Mouse (Mus musculus): ENCODE measurements at regions not wholly inside any gene's neighbourhood (a gene's known extent, or its start where the extent isn't known, plus 50 kb on each side); places are given as distances from the start of the nearest gene placed in this dataset.

DNA sequence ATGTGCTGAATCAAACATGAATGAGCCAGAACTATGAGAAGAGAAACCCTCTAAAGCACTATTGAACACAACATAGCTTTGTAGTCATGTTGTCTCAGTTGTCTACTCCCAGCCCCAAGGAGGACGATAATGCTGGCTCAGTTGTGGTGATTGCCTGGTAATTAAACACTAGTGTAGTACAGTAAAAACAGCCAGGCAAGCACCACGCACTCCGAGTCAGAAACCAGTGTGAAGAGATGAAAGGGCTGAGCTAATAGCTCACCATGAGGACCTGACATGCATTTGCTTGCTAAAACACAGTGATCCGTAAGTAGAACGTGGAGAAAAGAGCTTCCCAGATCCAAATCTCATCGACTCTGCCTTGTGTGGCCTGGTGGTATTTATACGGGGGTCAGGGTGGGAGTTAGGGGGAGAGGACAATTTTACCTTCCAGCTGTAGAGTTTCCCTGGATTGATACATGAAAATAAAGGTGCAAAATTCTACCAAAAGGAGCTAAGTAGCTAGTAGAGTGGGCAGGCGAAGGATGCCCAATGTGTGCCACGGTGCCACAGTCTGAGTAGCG is 80.0 kb upstream of the Otx2 start:
- Histone ChIP-seq H3K27me3 (ENCODE audit: control insufficient read depth, insufficient read depth, low read length) (peaks cover 4% of the 10 kb centered on the region; the same call in 1 of the 2 replicates), H3K4me2 (ENCODE audit: low read depth, low read length) (no peak overlapping the region), H3K4me1 (ENCODE audit: control insufficient read depth, insufficient read depth, low read length) (no peaks in the 10 kb centered on the region), H3K4me3 (replicated peaks; ENCODE audit: low read length) (no peak overlapping the region), H3K9ac (ENCODE audit: low read length) (no peak overlapping the region), H3K36me3 (ENCODE audit: control insufficient read depth, insufficient read depth, low read length) (no peaks in the 10 kb centered on the region), H3K27ac (ENCODE audit: low read length) (no peak overlapping the region), H3K9me3 (replicated peaks; ENCODE audit: control insufficient read depth, low read length) (no peaks in the 10 kb centered on the region)
- no peak for ATAC-seq (ENCODE audit: insufficient read depth, low FRiP score)
- 41% methylated on average over 10 of the region's 10 CpGs for WGBS

DNA sequence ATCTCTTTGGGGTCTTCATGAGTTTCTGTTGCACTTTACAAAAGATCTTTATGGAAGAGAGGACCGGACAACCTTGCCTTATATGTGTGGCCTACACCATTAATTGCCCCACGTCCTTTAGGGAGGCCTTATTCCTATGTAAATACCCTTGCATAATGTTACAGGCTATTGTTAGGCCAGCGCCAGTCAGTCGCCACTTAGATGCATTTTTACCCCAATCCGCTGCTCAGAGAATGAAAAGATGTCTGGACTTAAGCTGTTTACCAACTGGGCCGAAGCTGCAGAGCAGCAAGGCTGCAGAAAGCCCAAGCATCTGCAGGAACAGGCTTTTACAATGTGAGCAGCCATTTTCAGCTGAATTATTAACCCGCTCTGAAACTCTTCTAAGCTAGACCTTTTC is 79.5 kb upstream of the Otx2 start:
- Histone ChIP-seq H3K36me3 (ENCODE audit: control insufficient read depth, insufficient read depth, low read length) (no peaks in the 10 kb centered on the region), H3K4me2 (ENCODE audit: low read depth, low read length) (no peak overlapping the region), H3K4me1 (ENCODE audit: control insufficient read depth, insufficient read depth, low read length) (no peaks in the 10 kb centered on the region), H3K27ac (ENCODE audit: low read length) (no peak overlapping the region), H3K9ac (ENCODE audit: low read length) (no peak overlapping the region), H3K4me3 (replicated peaks; ENCODE audit: low read length) (no peak overlapping the region), H3K27me3 (ENCODE audit: control insufficient read depth, insufficient read depth, low read length) (peaks cover 4% of the 10 kb centered on the region; the same call in 1 of the 2 replicates), H3K9me3 (replicated peaks; ENCODE audit: control insufficient read depth, low read length) (no peaks in the 10 kb centered on the region)
- WGBS: 61% methylated on average over 7 of the region's 7 CpGs
- ATAC-seq (ENCODE audit: insufficient read depth, low FRiP score): no peak

DNA sequence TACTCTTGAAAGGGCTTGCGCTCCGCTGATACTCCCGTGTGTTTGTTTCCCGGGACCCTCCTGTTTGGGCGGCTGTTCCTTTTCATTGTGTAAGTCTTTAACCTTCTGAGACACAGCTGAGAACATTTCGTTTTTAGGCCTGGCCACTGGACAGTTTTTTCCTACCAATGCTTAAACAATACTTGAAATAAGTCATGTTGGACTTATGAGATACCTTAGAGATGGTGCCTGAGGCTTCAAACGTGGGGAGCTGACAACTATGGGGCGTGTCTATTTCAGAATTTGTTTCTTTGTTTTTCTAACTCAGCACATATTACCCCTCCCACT is 78.9 kb upstream of the Otx2 start:
- peaks cover 4% of the 10 kb centered on the region; the same call in 1 of the 2 replicates for H3K27me3 ChIP-seq (ENCODE audit: control insufficient read depth, insufficient read depth, low read length)
- no peak for ATAC-seq (ENCODE audit: insufficient read depth, low FRiP score)
- no peaks in the 10 kb centered on the region for H3K9me3 ChIP-seq (replicated peaks; ENCODE audit: control insufficient read depth, low read length)
- H3K4me2 ChIP-seq (ENCODE audit: low read depth, low read length): peak overlapping the region; percentile 31
- H3K27ac ChIP-seq (ENCODE audit: low read length): no peak overlapping the region
- no peaks in the 10 kb centered on the region for H3K36me3 ChIP-seq (ENCODE audit: control insufficient read depth, insufficient read depth, low read length)
- H3K9ac ChIP-seq (ENCODE audit: low read length): no peak overlapping the region
- H3K4me3 ChIP-seq (replicated peaks; ENCODE audit: low read length): peak overlapping the region; percentile 22
- no peaks in the 10 kb centered on the region for H3K4me1 ChIP-seq (ENCODE audit: control insufficient read depth, insufficient read depth, low read length)
- 34% methylated on average over 8 of the region's 8 CpGs for WGBS

DNA sequence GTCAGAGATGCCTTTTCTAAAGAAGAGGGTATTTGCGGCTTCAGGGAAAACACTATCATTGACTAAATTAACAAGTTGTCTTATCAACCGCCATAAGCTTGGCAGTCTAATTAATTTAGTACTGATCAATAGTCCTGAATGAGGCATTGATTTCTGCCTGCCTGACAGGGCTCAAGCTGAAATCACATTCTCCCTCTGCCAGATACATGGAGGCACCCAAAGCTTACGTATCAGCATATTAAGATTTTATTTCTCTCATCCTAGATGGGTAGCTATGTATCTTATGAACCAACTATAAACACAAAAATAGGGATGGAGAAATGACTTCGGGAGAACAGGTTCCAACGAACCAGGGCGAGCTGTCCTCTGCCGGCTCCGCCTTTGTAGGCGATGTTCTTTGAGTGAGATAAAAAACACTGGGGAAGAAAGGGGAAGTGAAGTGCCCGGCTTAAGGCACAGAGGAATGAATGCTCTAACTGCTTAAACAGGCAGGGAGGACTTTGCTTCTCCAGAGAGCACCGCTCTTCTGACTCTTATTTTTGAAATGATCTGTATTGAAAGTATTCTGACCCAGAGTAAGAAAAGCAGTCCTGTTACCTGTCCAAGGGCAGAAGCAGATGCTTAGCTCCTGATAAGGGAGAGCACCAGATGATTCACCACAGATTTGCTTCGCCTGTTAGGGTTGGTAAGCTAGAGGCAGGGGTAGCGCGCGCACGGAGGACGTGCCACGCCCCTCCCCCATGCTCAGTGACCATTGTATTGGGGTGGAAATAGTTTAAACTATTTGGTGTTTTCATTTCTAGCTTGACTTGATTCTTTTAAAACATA is 78.3 kb upstream of the Otx2 start:
- Histone ChIP-seq H3K27me3 (ENCODE audit: control insufficient read depth, insufficient read depth, low read length) (peaks cover 4% of the 10 kb centered on the region; the same call in 1 of the 2 replicates), H3K27ac (ENCODE audit: low read length) (no peak overlapping the region), H3K4me2 (ENCODE audit: low read depth, low read length) (peak overlapping the region; percentile 31), H3K36me3 (ENCODE audit: control insufficient read depth, insufficient read depth, low read length) (no peaks in the 10 kb centered on the region), H3K9ac (ENCODE audit: low read length) (no peak overlapping the region), H3K4me3 (replicated peaks; ENCODE audit: low read length) (peak overlapping the region; percentile 22), H3K9me3 (replicated peaks; ENCODE audit: control insufficient read depth, low read length) (no peaks in the 10 kb centered on the region), H3K4me1 (ENCODE audit: control insufficient read depth, insufficient read depth, low read length) (no peaks in the 10 kb centered on the region)
- WGBS: 19% methylated on average over 18 of the region's 18 CpGs
- no peak for ATAC-seq (ENCODE audit: insufficient read depth, low FRiP score)

DNA sequence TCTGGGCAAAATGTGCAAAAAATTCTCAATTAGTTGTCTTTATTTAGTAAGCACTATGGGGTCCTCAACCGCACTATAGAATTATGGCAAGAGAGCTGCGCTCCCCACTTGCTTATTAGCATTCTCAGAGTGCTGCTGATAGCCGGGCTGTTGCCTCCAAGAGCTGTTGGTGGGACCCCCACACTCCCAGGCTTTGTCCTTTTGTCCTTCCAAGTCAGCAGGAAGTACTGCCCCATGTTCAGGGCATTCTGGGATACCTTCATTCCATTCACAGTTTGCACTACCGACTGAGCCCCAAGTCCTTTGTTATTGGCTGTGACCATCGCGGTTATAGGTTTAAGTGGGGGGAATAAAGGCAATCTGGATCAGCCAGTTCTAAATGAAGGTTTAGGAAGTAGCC is 77.4 kb upstream of the Otx2 start:
- WGBS: 43% methylated on average over 6 of the region's 6 CpGs
- no peaks in the 10 kb centered on the region for H3K36me3 ChIP-seq (ENCODE audit: control insufficient read depth, insufficient read depth, low read length)
- H3K27me3 ChIP-seq (ENCODE audit: control insufficient read depth, insufficient read depth, low read length): peaks cover 4% of the 10 kb centered on the region; the same call in 1 of the 2 replicates
- ATAC-seq (ENCODE audit: insufficient read depth, low FRiP score): no peak
- no peak overlapping the region for H3K9ac ChIP-seq (ENCODE audit: low read length)
- no peak overlapping the region for H3K4me3 ChIP-seq (replicated peaks; ENCODE audit: low read length)
- H3K4me1 ChIP-seq (ENCODE audit: control insufficient read depth, insufficient read depth, low read length): no peaks in the 10 kb centered on the region
- no peak overlapping the region for H3K4me2 ChIP-seq (ENCODE audit: low read depth, low read length)
- no peaks in the 10 kb centered on the region for H3K9me3 ChIP-seq (replicated peaks; ENCODE audit: control insufficient read depth, low read length)
- H3K27ac ChIP-seq (ENCODE audit: low read length): no peak overlapping the region

DNA sequence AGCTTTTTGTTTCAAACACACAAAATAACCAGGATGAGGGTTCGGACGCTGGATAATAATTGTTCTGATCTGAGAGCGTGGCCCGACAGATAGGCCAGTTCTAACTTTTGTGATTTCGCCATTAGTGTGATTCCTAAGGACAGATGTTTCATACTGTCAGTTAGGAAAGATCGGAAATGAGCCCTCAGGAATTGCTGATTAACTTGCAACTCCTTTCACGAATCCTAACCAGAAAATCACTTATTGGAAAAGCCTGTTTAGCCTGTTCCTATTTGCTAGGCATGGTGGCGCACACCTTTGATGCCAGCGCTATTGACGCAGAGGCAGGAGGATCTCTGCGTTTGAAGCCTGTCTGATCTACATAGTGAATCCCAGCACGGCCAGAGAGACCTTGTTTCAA is 75.4 kb upstream of the Otx2 start:
- H3K4me2 ChIP-seq (ENCODE audit: low read depth, low read length): no peak overlapping the region
- H3K36me3 ChIP-seq (ENCODE audit: control insufficient read depth, insufficient read depth, low read length): no peaks in the 10 kb centered on the region
- no peak overlapping the region for H3K27ac ChIP-seq (ENCODE audit: low read length)
- H3K4me3 ChIP-seq (replicated peaks; ENCODE audit: low read length): no peak overlapping the region
- H3K9me3 ChIP-seq (replicated peaks; ENCODE audit: control insufficient read depth, low read length): no peaks in the 10 kb centered on the region
- no peaks in the 10 kb centered on the region for H3K4me1 ChIP-seq (ENCODE audit: control insufficient read depth, insufficient read depth, low read length)
- no peak for ATAC-seq (ENCODE audit: insufficient read depth, low FRiP score)
- H3K9ac ChIP-seq (ENCODE audit: low read length): no peak overlapping the region
- 91% methylated on average over 12 of the region's 12 CpGs for WGBS
- peaks cover 4% of the 10 kb centered on the region; the same call in 1 of the 2 replicates for H3K27me3 ChIP-seq (ENCODE audit: control insufficient read depth, insufficient read depth, low read length)

DNA sequence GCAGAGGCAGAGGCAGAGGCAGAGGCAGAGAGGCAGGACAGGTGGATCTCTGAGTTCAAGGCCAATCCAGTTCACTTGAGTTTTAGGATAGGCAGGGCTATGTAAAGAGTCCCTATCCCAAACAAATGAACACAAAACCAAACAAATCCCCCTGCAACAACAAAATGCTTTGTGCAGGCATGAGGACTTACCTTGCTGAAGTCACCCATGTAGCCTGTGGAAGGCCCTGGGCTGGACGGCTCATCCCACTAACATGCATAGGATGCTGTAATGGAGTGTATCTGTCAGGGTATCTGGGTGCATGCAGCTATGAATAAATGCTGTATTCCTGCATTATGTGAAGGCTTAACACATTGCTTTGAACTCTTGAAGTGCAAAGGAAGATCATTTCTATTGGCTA is 74.3 kb upstream of the Otx2 start:
- Histone ChIP-seq H3K9ac (ENCODE audit: low read length) (no peak overlapping the region), H3K27ac (ENCODE audit: low read length) (no peak overlapping the region), H3K4me1 (ENCODE audit: control insufficient read depth, insufficient read depth, low read length) (no peaks in the 10 kb centered on the region), H3K27me3 (ENCODE audit: control insufficient read depth, insufficient read depth, low read length) (peaks cover 4% of the 10 kb centered on the region; the same call in 1 of the 2 replicates), H3K4me3 (replicated peaks; ENCODE audit: low read length) (no peak overlapping the region), H3K36me3 (ENCODE audit: control insufficient read depth, insufficient read depth, low read length) (no peaks in the 10 kb centered on the region), H3K9me3 (replicated peaks; ENCODE audit: control insufficient read depth, low read length) (no peaks in the 10 kb centered on the region), H3K4me2 (ENCODE audit: low read depth, low read length) (no peak overlapping the region)
- 88% methylated on average over 1 of the region's 1 CpGs for WGBS
- no peak for ATAC-seq (ENCODE audit: insufficient read depth, low FRiP score)

DNA sequence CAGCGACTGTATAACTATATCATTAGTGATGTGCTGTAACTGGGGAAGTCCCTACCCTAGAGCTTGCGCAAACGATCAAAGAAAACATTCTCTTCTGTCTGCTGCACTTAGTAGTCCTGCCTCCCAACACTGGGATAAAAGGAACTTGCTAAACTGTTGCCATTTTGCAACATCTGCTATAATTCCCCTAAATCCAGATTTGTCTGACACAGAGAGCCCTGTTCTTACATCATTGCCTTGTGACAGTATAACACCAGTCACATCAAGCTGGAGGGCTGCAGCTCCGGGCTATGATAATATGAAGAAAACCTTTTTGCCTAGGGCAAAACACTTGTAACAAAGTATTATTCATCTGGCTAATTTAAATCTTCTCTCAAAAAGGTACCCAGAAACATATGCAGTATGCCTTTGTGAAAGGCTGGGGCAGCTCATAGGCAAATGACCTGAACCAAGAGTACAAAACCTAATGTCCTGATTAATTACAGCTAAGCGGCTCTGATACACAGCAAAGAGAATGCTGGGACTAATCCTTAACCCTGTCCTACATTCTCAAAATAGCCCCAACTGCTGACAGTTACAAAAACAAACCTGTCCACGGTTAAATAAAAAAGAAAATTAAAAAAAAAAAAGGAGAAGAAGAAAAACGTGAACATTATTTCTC is 67.5 kb upstream of the Otx2 start:
- Histone ChIP-seq H3K27ac (ENCODE audit: low read length) (no peak overlapping the region), H3K4me1 (ENCODE audit: control insufficient read depth, insufficient read depth, low read length) (no peaks in the 10 kb centered on the region), H3K4me3 (replicated peaks; ENCODE audit: low read length) (no peak overlapping the region), H3K9ac (ENCODE audit: low read length) (no peak overlapping the region), H3K36me3 (ENCODE audit: control insufficient read depth, insufficient read depth, low read length) (no peaks in the 10 kb centered on the region), H3K27me3 (ENCODE audit: control insufficient read depth, insufficient read depth, low read length) (no peaks in the 10 kb centered on the region), H3K4me2 (ENCODE audit: low read depth, low read length) (no peak overlapping the region), H3K9me3 (replicated peaks; ENCODE audit: control insufficient read depth, low read length) (no peaks in the 10 kb centered on the region)
- WGBS: 54% methylated on average over 7 of the region's 7 CpGs
- ATAC-seq (ENCODE audit: insufficient read depth, low FRiP score): no peak

DNA sequence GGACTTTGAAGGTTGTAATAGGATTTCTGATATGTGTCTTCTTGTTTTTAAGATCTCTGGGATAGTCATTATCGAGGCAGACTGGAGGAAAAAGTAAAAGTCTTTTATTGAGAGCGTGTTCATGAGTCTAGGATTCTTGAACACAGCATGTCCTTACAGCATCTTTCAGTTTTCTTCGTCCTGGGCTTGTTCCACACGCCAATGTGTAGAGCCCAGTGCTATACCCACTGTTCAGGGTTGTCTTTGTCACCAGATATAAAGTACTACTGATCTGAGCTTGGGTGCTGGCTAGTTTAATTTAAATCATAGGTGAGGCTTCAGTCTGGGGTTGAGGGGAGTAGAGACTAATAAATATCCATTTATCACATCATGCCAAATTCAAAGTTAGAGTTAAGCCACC is 65.5 kb upstream of the Otx2 start:
- H3K4me1 ChIP-seq (ENCODE audit: control insufficient read depth, insufficient read depth, low read length): no peaks in the 10 kb centered on the region
- WGBS: 85% methylated on average over 4 of the region's 4 CpGs
- no peak for ATAC-seq (ENCODE audit: insufficient read depth, low FRiP score)

More for the DNA sequence above, 65.5 kb upstream of the Otx2 start:
- no peak overlapping the region for H3K27ac ChIP-seq (ENCODE audit: low read length)
- no peak overlapping the region for H3K4me3 ChIP-seq (replicated peaks; ENCODE audit: low read length)
- no peaks in the 10 kb centered on the region for H3K27me3 ChIP-seq (ENCODE audit: control insufficient read depth, insufficient read depth, low read length)
- H3K36me3 ChIP-seq (ENCODE audit: control insufficient read depth, insufficient read depth, low read length): no peaks in the 10 kb centered on the region
- H3K9ac ChIP-seq (ENCODE audit: low read length): no peak overlapping the region
- no peak overlapping the region for H3K4me2 ChIP-seq (ENCODE audit: low read depth, low read length)
- H3K9me3 ChIP-seq (replicated peaks; ENCODE audit: control insufficient read depth, low read length): no peaks in the 10 kb centered on the region

Data from stomach, embryonic 16.5 days (tissue).